In the genomic region with DNA sequence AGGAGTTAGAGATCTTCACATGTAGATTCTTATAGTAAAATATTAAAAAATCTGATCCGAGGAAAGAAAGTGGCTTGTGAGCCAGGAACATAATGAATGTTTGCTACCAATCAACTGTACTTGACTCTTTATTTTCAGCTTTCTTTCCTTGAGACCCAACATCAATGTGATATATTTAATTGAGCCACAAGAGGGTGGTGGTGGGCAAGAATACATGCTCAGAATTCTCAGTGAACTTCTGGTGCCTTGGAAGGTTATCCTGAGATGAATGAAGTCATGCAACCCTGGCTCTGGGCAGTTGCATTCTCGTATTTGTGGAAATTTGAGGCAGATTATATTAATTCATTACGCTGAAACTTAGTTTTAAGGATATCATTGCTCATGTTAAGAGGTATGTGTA, we compare ENCODE assay signal across 14 mouse cellular contexts. TPM values are rescaled to one million over a fixed set of nuclear protein-coding genes. Genes with fewer than 3 reads are reported as not detected.
DNase-seq lines count a peak whose midpoint lies in the region; ATAC-seq and TF ChIP-seq lines count a peak whose summit lies in the region.
"Had no signal": no experiment of that assay in that cellular context is flagged by ENCODE, and none has a peak within 500 bp of the region (broad histone marks: within the 10 kb centered on the region; RNA-seq: fewer than 3 reads in every experiment).

No protein-coding gene starts in this region.

- no peak overlapping the region for H3K9ac ChIP-seq in midbrain, embryonic 14.5 days (replicated peaks; ENCODE audit: low read length)
- H3K9ac ChIP-seq: embryonic facial prominence, embryonic 15.5 days; midbrain, embryonic 12.5 days had no signal

- 60% methylated on average over 3 of the region's 3 CpGs for WGBS in midbrain, embryonic 14.5 days
- 67% methylated on average over 3 of the region's 3 CpGs for WGBS in midbrain, embryonic 10.5 days
- 48% methylated on average over 3 of the region's 3 CpGs for WGBS in cerebellum, adult 2 months

- in situ Hi-C loops in Patski (cut with MboI; ENCODE audit: low pct_unique_long_range_greater_than_20kb): loop anchor here (5.0 kb wide), 1 partner anchor 415 kb away; no protein-coding TSS in a partner anchor

- no peak for TF ChIP-seq POLR2A in cerebellum, adult 2 months (IDR thresholded peaks at IDR 0.05; ENCODE audit: borderline replicate concordance, insufficient read depth, low read length)

- POLR2A ChIA-PET in Patski (lab: Charles Lee): interaction anchor here (0.7 kb wide), 1 partner anchor 287 kb away, joined by 6 read pairs; no protein-coding TSS in a partner anchor

- H3K4me3 ChIP-seq in midbrain, embryonic 14.5 days (replicated peaks; ENCODE audit: low read depth, low read length): no peak overlapping the region
- H3K4me3 ChIP-seq in midbrain, embryonic 10.5 days: no peak overlapping the region
- H3K4me3 ChIP-seq in cerebellum, adult 2 months (replicated peaks; ENCODE audit: insufficient read depth, low read depth, low read length): no peak overlapping the region
- H3K4me3 ChIP-seq: embryonic facial prominence, embryonic 15.5 days; midbrain, embryonic 12.5 days had no signal

- H3K4me2 ChIP-seq in midbrain, embryonic 14.5 days (ENCODE audit: low read length): no peak overlapping the region
- H3K4me2 ChIP-seq: embryonic facial prominence, embryonic 15.5 days; midbrain, embryonic 12.5 days had no signal

- ATAC-seq in midbrain, embryonic 14.5 days (ENCODE audit: low FRiP score, low TSS enrichment): no peak
- ATAC-seq in Patski: no peak
- ATAC-seq: hindbrain, embryonic 16.5 days had no signal

- H3K4me1 ChIP-seq in midbrain, embryonic 14.5 days (ENCODE audit: control insufficient read depth, insufficient read depth, low read length): no peaks in the 10 kb centered on the region
- H3K4me1 ChIP-seq in midbrain, embryonic 10.5 days: no peaks in the 10 kb centered on the region
- no peaks in the 10 kb centered on the region for H3K4me1 ChIP-seq in cerebellum, adult 2 months (ENCODE audit: control insufficient read depth, insufficient read depth, low read length)
- H3K4me1 ChIP-seq: embryonic facial prominence, embryonic 15.5 days; midbrain, embryonic 12.5 days had no signal

- TF ChIP-seq CTCF in Patski (IDR thresholded peaks at IDR 0.05): peak; percentile 54
- no peak for TF ChIP-seq CTCF in cerebellum, adult 2 months (IDR thresholded peaks at IDR 0.05; ENCODE audit: borderline replicate concordance, insufficient read depth, low read depth, low read length)

- H3K36me3 ChIP-seq in midbrain, embryonic 14.5 days (ENCODE audit: control insufficient read depth, insufficient read depth, low read length): no peaks in the 10 kb centered on the region
- H3K36me3 ChIP-seq in midbrain, embryonic 10.5 days: no peaks in the 10 kb centered on the region
- H3K36me3 ChIP-seq: embryonic facial prominence, embryonic 15.5 days; midbrain, embryonic 12.5 days had no signal

- H3K27me3 ChIP-seq in midbrain, embryonic 14.5 days (ENCODE audit: control insufficient read depth, insufficient read depth, low read length): no peaks in the 10 kb centered on the region
- H3K27me3 ChIP-seq in midbrain, embryonic 10.5 days (ENCODE audit: low read depth, poor library complexity, severe bottlenecking): no peaks in the 10 kb centered on the region
- H3K27me3 ChIP-seq in Patski: peaks cover 54% of the 10 kb centered on the region
- no peaks in the 10 kb centered on the region for H3K27me3 ChIP-seq in cerebellum, adult 2 months (ENCODE audit: control insufficient read depth, insufficient read depth, low read length)
- H3K27me3 ChIP-seq: embryonic facial prominence, embryonic 15.5 days; midbrain, embryonic 12.5 days had no signal

- no peaks in the 10 kb centered on the region for H3K9me3 ChIP-seq in midbrain, embryonic 14.5 days (ENCODE audit: control insufficient read depth, low read length)
- no peaks in the 10 kb centered on the region for H3K9me3 ChIP-seq in midbrain, embryonic 10.5 days (replicated peaks)
- H3K9me3 ChIP-seq: embryonic facial prominence, embryonic 15.5 days; midbrain, embryonic 12.5 days had no signal

- DNase-seq in heart, postnatal 4 days: peak; percentile 6
- no peak for DNase-seq in heart, adult 9 months (ENCODE audit: low spot score in 2 of 2)
- DNase-seq in midbrain, embryonic 14.5 days: peak; percentile 7
- no peak for DNase-seq in midbrain, embryonic 10.5 days (ENCODE audit: low spot score)
- DNase-seq in Patski (ENCODE audit: low read depth, low spot score): no peak
- DNase-seq in retina, embryonic 14.5 days (ENCODE audit: low spot score): peak; percentile 24
- no peak for DNase-seq in cerebellum, adult 2 months
- no peak for DNase-seq in kidney, adult 18-20 months
- DNase-seq: gastrocnemius, postnatal 14 days had no signal

- CTCF ChIA-PET in Patski (lab: Charles Lee): interaction anchor here (1.0 to 3.2 kb wide), 2 partner anchors 11 to 250 kb away, joined by 3 to 15 read pairs; no protein-coding TSS in a partner anchor

- H3K27ac ChIP-seq in midbrain, embryonic 14.5 days (replicated peaks; ENCODE audit: low read depth, low read length): no peak overlapping the region
- no peak overlapping the region for H3K27ac ChIP-seq in midbrain, embryonic 10.5 days (replicated peaks)
- no peak overlapping the region for H3K27ac ChIP-seq in cerebellum, adult 2 months (ENCODE audit: insufficient read depth, low read length)
- H3K27ac ChIP-seq: embryonic facial prominence, embryonic 15.5 days; midbrain, embryonic 12.5 days had no signal

RNA-seq across cellular contexts. Expression of a gene that starts 15.9 kb away (rescaled TPM):
- 1 to 10 TPM; 1.4 to 2.4 TPM for total RNA-seq in heart, postnatal 4 days (2021)
- polyA plus RNA-seq in midbrain, embryonic 14.5 days (2014; fragmentation: Nextera tagmentation; extraction: Ambion mirVana): 2.6 TPM in 1 of 2 replicates, not detected in the other
- polyA plus RNA-seq in midbrain, embryonic 10.5 days (2016; fragmentation: Nextera tagmentation; extraction: Ambion mirVana): 0.37 and 0.89 TPM in 2 replicates
- 0.09 TPM for polyA plus RNA-seq in Patski (2021)
- polyA plus RNA-seq in cerebellum, adult 2 months (2012; rRNA removed): 0.33 and 0.71 TPM in 2 replicates

RNA-seq across cellular contexts. Expression of a gene that starts 23.4 kb away (rescaled TPM):
- total RNA-seq in heart, postnatal 4 days (2021): 1 to 10 TPM; 1.6 to 2.5 TPM
- polyA plus RNA-seq in midbrain, embryonic 14.5 days (2014; fragmentation: Nextera tagmentation; extraction: Ambion mirVana): 1.6 TPM in 1 of 2 replicates, not detected in the other
- 0.90 and 3.7 TPM in 2 replicates for polyA plus RNA-seq in midbrain, embryonic 10.5 days (2016; fragmentation: Nextera tagmentation; extraction: Ambion mirVana)
- not detected for polyA plus RNA-seq in Patski (2021)
- 0.14 and 0.31 TPM in 2 replicates for polyA plus RNA-seq in cerebellum, adult 2 months (2012; rRNA removed)

RNA-seq across cellular contexts. Expression of a gene that starts 37.6 kb away (rescaled TPM):
- total RNA-seq in heart, postnatal 4 days (2021): not detected
- not detected in 2 replicates for polyA plus RNA-seq in midbrain, embryonic 14.5 days (2014; fragmentation: Nextera tagmentation; extraction: Ambion mirVana)
- polyA plus RNA-seq in midbrain, embryonic 10.5 days (2016; fragmentation: Nextera tagmentation; extraction: Ambion mirVana): not detected in 2 replicates
- 0.06 TPM for polyA plus RNA-seq in Patski (2021)
- 0.07 and 0.13 TPM in 2 replicates for polyA plus RNA-seq in cerebellum, adult 2 months (2012; rRNA removed)
- polyA plus RNA-seq: hindbrain, embryonic 16.5 days had no signal

RNA-seq across cellular contexts. Expression of a gene that starts 52.7 kb away (rescaled TPM):
- not detected for total RNA-seq in heart, postnatal 4 days (2021)
- 2.7 TPM in 1 of 2 replicates, not detected in the other for polyA plus RNA-seq in midbrain, embryonic 14.5 days (2014; fragmentation: Nextera tagmentation; extraction: Ambion mirVana)
- polyA plus RNA-seq in midbrain, embryonic 10.5 days (2016; fragmentation: Nextera tagmentation; extraction: Ambion mirVana): 0.20 TPM in 1 of 2 replicates, not detected in the other
- not detected for polyA plus RNA-seq in Patski (2021)
- polyA plus RNA-seq in cerebellum, adult 2 months (2012; rRNA removed): 0.18 TPM in 1 of 2 replicates, not detected in the other
- total RNA-seq: gastrocnemius, postnatal 14 days had no signal
- polyA plus RNA-seq: limb, embryonic 11.5 days; testis, adult 2 months had no signal

Comparison
In these comparisons a context has a peak if more than half of its experiments do, and no peak if none do; other contexts are left out.
1. DNase-seq: peak in heart, postnatal 4 days (single experiment), midbrain, embryonic 14.5 days (single experiment) and retina, embryonic 14.5 days (single experiment); none in heart, adult 9 months (0 of 2), midbrain, embryonic 10.5 days (single experiment), Patski (single experiment), cerebellum, adult 2 months (0 of 2) and kidney, adult 18-20 months (single experiment).